Mouse (Mus musculus) liver, embryonic 16.5 days (tissue): ENCODE results near the gene Gm7951. TPM values are rescaled to one million over a fixed set of nuclear protein-coding genes. Genes with fewer than 3 reads are reported as not detected.
"Not testable (repeated sequence)": the region's sequence is repeated elsewhere in the genome, so short reads cannot be mapped to it uniquely, and the experiment has no call there.

Experiments
- ATAC-seq: fragments of 200-750 bp; cut with Nextera tagmentation; 2 replicates; pipeline ENCODE4 v1.8.0; 2017; ENCODE audit warnings: low read depth, mild to moderate bottlenecking, moderate number of reproducible peaks, moderate library complexity
- H3K27ac ChIP-seq: fragments of 300-500 bp; sonication (generic); 2 replicates; pipeline ENCODE4 v1.5.1; 2014; ENCODE audit warnings: mild to moderate bottlenecking, low read length
- H3K27me3 ChIP-seq: fragments of 300-500 bp; sonication (generic); 2 replicates; pipeline ENCODE4 v1.6.1; 2014; ENCODE audit warnings: low read depth, low read length, mixed read lengths; ENCODE audit not compliant: control insufficient read depth, insufficient read depth
- H3K36me3 ChIP-seq: fragments of 300-500 bp; sonication (generic); 2 replicates; pipeline ENCODE4 v1.6.1; 2014; ENCODE audit warnings: mild to moderate bottlenecking; ENCODE audit not compliant: control insufficient read depth, insufficient read depth
- H3K4me1 ChIP-seq: fragments of 300-500 bp; sonication (generic); 2 replicates; pipeline ENCODE4 v1.6.1; 2014; ENCODE audit warnings: low read depth, low read length, mixed read lengths; ENCODE audit not compliant: control insufficient read depth
- H3K4me2 ChIP-seq: fragments of 300-500 bp; sonication (generic); 2 replicates; pipeline ENCODE4 v1.6.1; 2014; ENCODE audit warnings: low read depth, low read length, mixed read lengths
- H3K4me3 ChIP-seq: fragments of 300-500 bp; sonication (generic); 2 replicates; pipeline ENCODE4 v1.5.1; 2014; ENCODE audit warnings: low read depth, mild to moderate bottlenecking, low read length
- H3K9ac ChIP-seq: fragments of 300-500 bp; sonication (generic); 2 replicates; pipeline ENCODE4 v1.6.1; 2014; ENCODE audit warnings: low read depth, low read length
- H3K9me3 ChIP-seq: fragments of 300-500 bp; sonication (generic); replicated peaks from 2 replicates; pipeline ENCODE4 v1.6.1; 2016; ENCODE audit warnings: low read length; ENCODE audit not compliant: control insufficient read depth
- WGBS: fragments of 180-500 bp; shearing (Covaris S2); extraction: QIAGEN DNeasy Blood & Tissue Kit; methylation state at CpG from one replicate; pipeline ENCODE4 v1.1.7; 2014; ENCODE audit not compliant: insufficient replicate concordance; 5-methylcytosine and 5-hydroxymethylcytosine counted together
- polyA plus RNA-seq: library from polyadenylated mRNA; unstranded; fragments of >200 nt; fragmentation: Nextera tagmentation; extraction: Ambion mirVana; gene quantifications from 2 replicates; pipeline ENCODE4 v1.2.1, GENCODE M21; 2015

Gene Gm7951
- not detected in 2 replicates for polyA plus RNA-seq

GRCm38 (mm10) chr14:42117269-42117668, at the start of gene Gm7951:
TSS of gene Gm7951 (minus strand) at chr14:42117369.
- no CpG with 5 or more reads among the region's 2 CpGs for WGBS
- not testable (repeated sequence) for ATAC-seq, H3K9me3 ChIP-seq, H3K27ac ChIP-seq, H3K4me3 ChIP-seq, H3K4me1 ChIP-seq, H3K27me3 ChIP-seq, H3K36me3 ChIP-seq, H3K9ac ChIP-seq, H3K4me2 ChIP-seq

GRCm38 (mm10) chr14:42162522-42162921, 45.4 kb upstream of the Gm7951 start, which contains the start of gene Gm17027:
TSS of gene Gm17027 (minus strand) at chr14:42162622.
- ATAC-seq, result not testable (repeated sequence)

GRCm38 (mm10) chr14:42134571-42134970, 17.4 kb upstream of the Gm7951 start:
- 57% methylated on average over 5 of the region's 8 CpGs for WGBS
- ATAC-seq, H3K4me2 ChIP-seq: not testable (repeated sequence)

More at GRCm38 (mm10) chr14:42162522-42162921, 45.4 kb upstream of the Gm7951 start, which contains the start of gene Gm17027:
- not testable (repeated sequence) for H3K27me3 ChIP-seq, H3K27ac ChIP-seq, H3K4me1 ChIP-seq, H3K9me3 ChIP-seq, H3K4me3 ChIP-seq, H3K4me2 ChIP-seq, H3K9ac ChIP-seq, H3K36me3 ChIP-seq
- 46% methylated on average over 1 of the region's 2 CpGs for WGBS

GRCm38 (mm10) chr14:42133806-42134205, 16.6 kb upstream of the Gm7951 start:
- ATAC-seq, H3K4me2 ChIP-seq, H3K9ac ChIP-seq, H3K36me3 ChIP-seq, H3K27ac ChIP-seq, H3K4me1 ChIP-seq, H3K9me3 ChIP-seq, H3K4me3 ChIP-seq, H3K27me3 ChIP-seq: not testable (repeated sequence)
- WGBS, result 41% methylated on average over 9 of the region's 14 CpGs

More at GRCm38 (mm10) chr14:42134571-42134970, 17.4 kb upstream of the Gm7951 start:
- H3K36me3 ChIP-seq, H3K4me3 ChIP-seq, H3K27me3 ChIP-seq, H3K9ac ChIP-seq, H3K27ac ChIP-seq, H3K9me3 ChIP-seq, H3K4me1 ChIP-seq: not testable (repeated sequence)

Other genes starting within 250 kb of the Gm7951 start
- gene Gm7980, start 210.1 kb downstream of the Gm7951 start, polyA plus RNA-seq, result not detected in 2 replicates
- not detected in 2 replicates for gene 1700049E17Rik1, start 192.4 kb downstream of the Gm7951 start, polyA plus RNA-seq
- not detected in 2 replicates for gene 1700024B05Rik, start 173.4 kb downstream of the Gm7951 start, polyA plus RNA-seq
- not detected in 2 replicates for gene Gm6401, start 149.4 kb downstream of the Gm7951 start, polyA plus RNA-seq
- not detected in 2 replicates for gene Gm3543, start 134.0 kb downstream of the Gm7951 start, polyA plus RNA-seq
- gene Gm17027, start 45.3 kb upstream of the Gm7951 start, polyA plus RNA-seq, result not detected in 2 replicates
- not detected in 2 replicates for gene Gm3573, start 73.4 kb upstream of the Gm7951 start, polyA plus RNA-seq
- not detected in 2 replicates for gene Gm17026, start 142.7 kb upstream of the Gm7951 start, polyA plus RNA-seq
- gene Gm9611, start 180.0 kb upstream of the Gm7951 start, polyA plus RNA-seq, result not detected in 2 replicates
- gene Gm7995, start 192.8 kb upstream of the Gm7951 start, polyA plus RNA-seq, result not detected in 2 replicates